Mouse (Mus musculus): ENCODE measurements around the gene Scnm1.
A peak's percentile ranks its signal among the peaks of the same experiment; 100 is the strongest.

DNA sequence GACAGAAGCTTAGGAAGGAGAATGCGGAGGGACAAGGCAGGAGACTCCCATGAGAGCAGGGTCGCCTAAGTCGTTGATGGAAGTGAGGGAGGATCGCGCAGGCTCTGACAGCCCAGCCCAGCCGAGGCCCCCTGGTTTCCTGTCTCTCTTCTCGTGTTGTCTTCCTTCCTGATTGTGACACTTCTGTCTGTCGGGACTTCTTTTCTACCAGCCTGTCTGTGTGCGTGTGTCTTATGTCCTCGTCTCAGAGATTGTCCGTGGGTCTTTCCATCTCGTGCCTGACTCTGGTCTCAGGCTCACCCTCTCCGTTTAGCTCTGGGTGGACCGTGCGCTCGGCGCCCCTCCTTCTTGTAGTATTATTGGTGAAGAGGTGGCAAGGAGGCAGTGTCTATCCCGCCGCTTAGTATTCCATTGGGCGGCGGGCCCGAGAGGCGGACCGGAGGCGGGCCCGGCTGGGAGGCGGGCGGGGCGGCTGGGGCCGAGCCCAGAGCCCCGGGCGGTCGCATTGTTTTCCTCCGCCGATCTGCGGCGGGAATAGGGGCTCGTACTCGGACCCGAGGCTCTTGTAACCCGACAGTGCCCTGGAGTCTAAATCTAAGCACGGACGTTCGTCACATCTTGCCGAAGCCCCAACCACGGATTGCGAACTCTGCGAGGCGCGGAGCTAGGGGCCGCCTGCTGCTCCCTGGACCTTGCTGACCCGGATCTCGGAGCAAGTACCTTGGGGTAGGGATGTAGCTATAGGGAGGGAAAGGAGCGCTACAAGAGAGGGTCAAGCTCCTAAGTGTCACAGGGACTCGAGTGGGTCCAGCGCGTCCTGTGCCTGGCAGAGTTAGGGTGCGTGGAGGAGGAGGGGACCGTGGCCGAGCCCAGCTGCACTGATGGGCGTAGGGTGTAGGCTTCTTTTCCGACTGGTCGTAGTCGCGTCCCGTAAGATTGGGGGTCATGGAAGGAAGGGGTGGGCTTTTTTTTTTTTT is 26.5 kb upstream of the Scnm1 start, which contains the start of gene Sema6c:
- 0 out of 2 replicates have a peak, but pooled peaks have one; percentile 19 for TF ChIP-seq POLR2A (IDR thresholded peaks at IDR 0.05; ENCODE audit: low read depth, low read length)
- peak; percentile 25; the same call in 1 of the 2 replicates for TF ChIP-seq ZMIZ1 (IDR thresholded peaks at IDR 0.05; ENCODE audit: low read depth, low read length)
- TF ChIP-seq UBTF (IDR thresholded peaks at IDR 0.05; ENCODE audit: low read depth, low read length): 0 out of 2 replicates have a peak, but pooled peaks have one; percentile 28
- no peak for TF ChIP-seq ZNF384 (IDR thresholded peaks at IDR 0.05; ENCODE audit: low read depth, low read length)
- no peak for TF ChIP-seq MAFK (IDR thresholded peaks at IDR 0.05; ENCODE audit: insufficient replicate concordance, low read length)
- TF ChIP-seq HCFC1 (IDR thresholded peaks at IDR 0.05; ENCODE audit: low read depth, low read length): peak; percentile 45
- TF ChIP-seq CTCF (conservative IDR thresholded peaks at IDR 0.05 in 1 of 2, IDR thresholded peaks at IDR 0.05 in 1 of 2; ENCODE audit: low read depth in 2 of 2, low read length in 2 of 2): no peak
- no peak for TF ChIP-seq TBP (conservative IDR thresholded peaks at IDR 0.05; ENCODE audit: low read depth, low read length)
- TF ChIP-seq EP300 (IDR thresholded peaks at IDR 0.05; ENCODE audit: low read length): peak; percentile 37; the same call in 1 of the 2 replicates
- peak; percentile 59 for TF ChIP-seq NRF1 (IDR thresholded peaks at IDR 0.05; ENCODE audit: low read depth, low read length)
- TF ChIP-seq JUND (conservative IDR thresholded peaks at IDR 0.05; ENCODE audit: low read depth, low read length): no peak
- no peak for TF ChIP-seq ZC3H11A (IDR thresholded peaks at IDR 0.05; ENCODE audit: low read depth, low read length)
- TF ChIP-seq SIN3A (IDR thresholded peaks at IDR 0.05; ENCODE audit: low read length): peak; percentile 57

Data from CH12.LX (cell line).